Mouse (Mus musculus) liver, postnatal 0 days (tissue): ENCODE measurements around the gene Ifi35. TPM values are rescaled to one million over a fixed set of nuclear protein-coding genes. Genes with fewer than 3 reads are reported as not detected.
"Not testable (repeated sequence)": the region's sequence is repeated elsewhere in the genome, so short reads cannot be mapped to it uniquely, and the experiment has no call there.

ENCODE experiments used
- ATAC-seq: fragments of 200-750 bp; cut with Nextera tagmentation; 2 replicates; pipeline ENCODE4 v1.8.0; 2017; ENCODE audit warnings: mild to moderate bottlenecking, moderate library complexity
- DNase-seq: peaks from one replicate; pipeline ENCODE4 v3.0.0-alpha.2; 2016
- H3K27ac ChIP-seq: fragments of 300-500 bp; sonication (generic); 2 replicates; pipeline ENCODE4 v1.5.1; 2014; ENCODE audit warnings: antibody characterized with exemption, moderate library complexity, mild to moderate bottlenecking, low read depth
- H3K27me3 ChIP-seq: fragments of 300-500 bp; sonication (generic); 2 replicates; pipeline ENCODE4 v1.6.1; 2014; ENCODE audit warnings: low read length, control low read depth, mixed read lengths; ENCODE audit not compliant: insufficient read depth
- H3K36me3 ChIP-seq: fragments of 300-500 bp; sonication (generic); replicated peaks from 2 replicates; pipeline ENCODE4 v1.6.1; 2014; ENCODE audit warnings: mild to moderate bottlenecking, control low read depth, low read length, moderate library complexity, mixed read lengths; ENCODE audit not compliant: insufficient read depth
- H3K4me1 ChIP-seq: fragments of 300-500 bp; sonication (generic); 2 replicates; pipeline ENCODE4 v1.6.1; 2014; ENCODE audit warnings: antibody characterized with exemption, mild to moderate bottlenecking, control low read depth; ENCODE audit not compliant: insufficient read depth
- H3K4me2 ChIP-seq: fragments of 300-500 bp; sonication (generic); 2 replicates; pipeline ENCODE4 v1.6.1; 2014; ENCODE audit warnings: low read depth, mild to moderate bottlenecking, low read length, moderate library complexity, mixed read lengths
- H3K4me3 ChIP-seq: fragments of 300-500 bp; sonication (generic); 2 replicates; pipeline ENCODE4 v1.5.1; 2014; ENCODE audit warnings: low read depth, low read length
- H3K9ac ChIP-seq: fragments of 300-500 bp; sonication (generic); replicated peaks from 2 replicates; pipeline ENCODE4 v1.6.1; 2014; ENCODE audit warnings: mild to moderate bottlenecking, moderate library complexity
- H3K9me3 ChIP-seq: fragments of 300-500 bp; sonication (generic); 2 replicates; pipeline ENCODE4 v1.6.1; 2016; ENCODE audit warnings: mild to moderate bottlenecking, control low read depth, low read length, mixed read lengths
- CTCF ChIP-seq: sonication (generic); IDR thresholded peaks from 2 replicates; pipeline ENCODE4 v1.5.1; 2016; ENCODE audit warnings: antibody characterized with exemption, low read depth
- EP300 ChIP-seq: IDR thresholded peaks from 2 replicates; pipeline ENCODE4 v1.6.1; 2016; ENCODE audit warnings: antibody characterized with exemption, low read depth, mild to moderate bottlenecking
- WGBS: fragments of 180-500 bp; shearing (Covaris S2); extraction: QIAGEN DNeasy Blood & Tissue Kit; methylation state at CpG from one replicate; pipeline ENCODE4 v1.1.7; 2014; ENCODE audit not compliant: insufficient replicate concordance; 5-methylcytosine and 5-hydroxymethylcytosine counted together
- polyA plus RNA-seq: library from polyadenylated mRNA; unstranded; fragments of >200 nt; fragmentation: Nextera tagmentation; extraction: Ambion mirVana; gene quantifications from 2 replicates; pipeline ENCODE4 v1.2.1, GENCODE M21; 2015

Gene Ifi35
- polyA plus RNA-seq, 1 experiment from 2014 or later, result 28.2 TPM

DNA sequence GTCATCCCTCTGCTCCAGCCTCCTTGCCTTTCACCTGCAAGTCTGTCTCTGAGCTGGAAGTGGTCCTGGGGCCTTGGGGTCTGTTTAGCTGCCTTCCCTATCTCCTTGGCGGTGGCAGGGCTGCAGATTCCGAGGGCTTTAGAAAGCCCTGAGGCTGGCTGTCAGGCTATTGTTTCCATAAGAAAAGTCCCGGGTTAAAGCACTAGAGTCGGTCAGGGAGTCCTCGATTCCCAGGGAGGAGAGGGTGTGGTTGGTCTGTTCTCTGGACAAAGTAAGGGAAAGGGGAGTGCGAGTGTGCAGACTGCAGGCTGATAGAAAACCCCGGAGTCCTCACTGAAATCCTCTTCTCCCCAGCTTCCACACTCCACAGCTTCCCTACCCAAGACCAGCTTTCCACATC, 22.0 kb downstream of the Ifi35 start:
- 73% methylated on average over 7 of the region's 7 CpGs for WGBS
- H3K36me3 ChIP-seq, result no peaks in the 10 kb centered on the region
- no peak overlapping the region for H3K4me3 ChIP-seq
- H3K9ac ChIP-seq, result no peak overlapping the region
- TF ChIP-seq CTCF (no peak), EP300 (no peak)
- no peaks in the 10 kb centered on the region for H3K9me3 ChIP-seq
- H3K4me2 ChIP-seq, result no peak overlapping the region
- ATAC-seq, result no peak
- H3K27ac ChIP-seq, result no peak overlapping the region
- H3K27me3 ChIP-seq, result peaks cover 9% of the 10 kb centered on the region; the same call in 1 of the 2 replicates
- peaks cover 13% of the 10 kb centered on the region for H3K4me1 ChIP-seq
- DNase-seq, result no peak

DNA sequence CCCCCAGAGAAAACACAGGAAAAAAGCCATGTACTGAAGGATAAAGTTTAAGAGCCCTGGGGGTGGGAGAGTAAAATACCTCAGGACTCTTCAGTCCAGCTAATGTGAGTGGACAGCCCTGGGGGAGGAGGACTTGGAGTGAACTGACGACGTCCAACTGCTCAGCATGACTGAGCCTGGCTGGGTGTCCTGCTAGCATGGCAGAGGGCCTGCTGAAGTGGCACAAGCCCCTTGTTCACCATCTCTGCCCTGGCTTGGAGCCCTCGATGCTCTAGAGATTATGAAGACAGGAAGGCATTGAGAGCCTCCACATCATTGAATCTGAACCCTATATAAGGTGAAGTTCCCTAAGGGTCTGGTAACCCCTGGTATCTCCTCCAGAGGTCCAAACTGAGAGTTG, 23.7 kb downstream of the Ifi35 start:
- no peaks in the 10 kb centered on the region for H3K36me3 ChIP-seq
- H3K27me3 ChIP-seq, result peaks cover 9% of the 10 kb centered on the region; the same call in 1 of the 2 replicates
- TF ChIP-seq EP300, result no peak
- no peak for TF ChIP-seq CTCF
- DNase-seq (no peak), ATAC-seq (no peak)
- H3K9ac ChIP-seq, result no peak overlapping the region
- no peak overlapping the region for H3K27ac ChIP-seq
- no peak overlapping the region for H3K4me3 ChIP-seq
- no peaks in the 10 kb centered on the region; the same call in 1 of the 2 replicates for H3K4me1 ChIP-seq
- no peaks in the 10 kb centered on the region for H3K9me3 ChIP-seq
- H3K4me2 ChIP-seq, result no peak overlapping the region
- WGBS, result 65% methylated on average over 3 of the region's 3 CpGs

DNA sequence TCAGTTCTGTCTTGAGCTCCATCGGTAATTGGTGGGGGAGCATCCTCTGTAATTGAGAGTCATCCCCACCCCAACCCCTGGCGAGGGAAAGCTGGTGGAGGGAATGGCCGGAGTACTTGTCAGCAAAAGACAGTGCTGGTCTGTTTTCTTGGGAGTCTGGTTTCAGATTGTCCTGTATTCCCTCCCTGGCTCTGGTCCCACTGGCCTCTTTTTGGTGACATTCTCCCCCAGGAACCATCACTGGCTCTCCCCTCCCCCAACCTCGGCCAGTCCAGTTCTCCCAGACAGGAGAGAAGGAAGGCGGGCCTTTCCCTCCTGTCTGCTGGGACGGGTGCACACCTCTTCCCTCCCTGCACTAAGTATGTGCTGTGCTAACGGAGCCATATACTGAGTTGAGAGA, 24.1 kb downstream of the Ifi35 start:
- H3K4me2 ChIP-seq, result no peak overlapping the region
- H3K27me3 ChIP-seq, result peaks cover 9% of the 10 kb centered on the region; the same call in 1 of the 2 replicates
- 62% methylated on average over 7 of the region's 7 CpGs for WGBS
- no peaks in the 10 kb centered on the region for H3K36me3 ChIP-seq
- ATAC-seq (no peak), DNase-seq (no peak)
- no peak overlapping the region for H3K27ac ChIP-seq
- H3K4me1 ChIP-seq, result no peaks in the 10 kb centered on the region; the same call in 1 of the 2 replicates
- no peak overlapping the region for H3K9ac ChIP-seq
- no peaks in the 10 kb centered on the region for H3K9me3 ChIP-seq
- TF ChIP-seq EP300 (no peak), CTCF (no peak)
- H3K4me3 ChIP-seq, result no peak overlapping the region

DNA sequence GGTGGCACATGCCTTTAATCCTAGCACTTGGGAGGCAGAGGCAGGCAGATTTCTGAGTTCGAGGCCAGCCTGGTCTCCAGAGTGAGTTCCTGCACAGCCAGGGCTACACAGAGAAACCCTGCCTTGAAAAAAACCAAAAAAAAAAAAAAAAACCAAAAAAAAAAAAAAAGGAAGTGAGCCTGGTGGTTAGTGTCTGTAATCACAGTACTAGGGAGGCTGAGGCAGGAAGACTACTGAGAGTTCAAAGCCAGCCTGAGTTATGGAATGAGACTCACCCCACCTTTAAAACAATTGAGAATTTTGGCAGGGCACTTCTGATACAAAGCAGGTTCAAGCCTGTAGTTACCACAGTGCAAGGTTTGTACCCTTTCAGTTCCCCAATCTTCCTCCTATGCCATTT, 25.5 kb downstream of the Ifi35 start:
- H3K4me3 ChIP-seq, H3K27me3 ChIP-seq, H3K9me3 ChIP-seq, H3K9ac ChIP-seq, H3K27ac ChIP-seq, ATAC-seq, H3K36me3 ChIP-seq, DNase-seq, H3K4me1 ChIP-seq, H3K4me2 ChIP-seq: not testable (repeated sequence)
- 63% methylated on average over 1 of the region's 1 CpGs for WGBS

DNA sequence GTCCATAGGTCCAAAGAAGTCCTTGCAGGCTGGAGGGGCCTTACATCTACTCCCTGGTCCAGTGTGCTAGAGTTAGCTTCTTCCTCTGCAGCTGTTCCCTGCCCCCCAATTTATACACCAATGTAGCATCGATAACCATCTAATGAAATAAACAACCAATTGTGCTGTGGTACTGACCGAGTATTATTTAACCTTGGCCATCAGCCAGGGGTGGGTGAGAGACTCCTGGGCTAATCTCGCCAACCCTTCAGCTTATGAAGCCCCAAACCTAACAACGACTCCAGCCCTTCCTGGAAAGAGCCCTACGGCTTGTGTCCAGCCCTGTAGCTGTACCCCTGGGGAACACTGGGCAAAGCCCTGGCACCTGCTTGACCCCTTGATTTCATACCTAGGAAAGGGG, 26.1 kb downstream of the Ifi35 start:
- Histone ChIP-seq H3K4me2 (no peak overlapping the region), H3K27ac (no peak overlapping the region), H3K4me3 (no peak overlapping the region), H3K9ac (no peak overlapping the region), H3K36me3 (no peaks in the 10 kb centered on the region), H3K27me3 (no peaks in the 10 kb centered on the region), H3K4me1 (peaks cover 2% of the 10 kb centered on the region; the same call in 1 of the 2 replicates), H3K9me3 (no peaks in the 10 kb centered on the region)
- TF ChIP-seq EP300, result no peak
- ATAC-seq, result no peak
- no peak for DNase-seq
- 69% methylated on average over 5 of the region's 5 CpGs for WGBS

DNA sequence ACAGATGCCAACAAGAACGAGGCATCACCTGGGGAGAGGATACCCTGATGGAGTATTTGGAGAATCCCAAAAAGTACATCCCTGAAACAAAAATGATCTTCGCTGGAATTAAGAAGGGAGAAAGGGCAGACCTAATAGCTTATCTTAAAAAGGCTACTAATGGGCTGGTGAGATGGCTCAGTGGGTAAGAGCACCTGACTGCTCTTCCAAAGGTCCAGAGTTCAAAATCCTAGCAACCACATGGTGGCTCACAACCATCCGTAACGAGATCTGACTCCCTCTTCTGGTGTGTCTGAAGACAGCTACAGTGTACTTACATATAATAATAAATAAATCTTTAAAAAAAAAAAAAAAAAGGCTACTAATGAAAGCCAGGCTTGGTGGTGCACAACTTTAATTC, 28.2 kb downstream of the Ifi35 start:
- H3K4me3 ChIP-seq, H3K9ac ChIP-seq, H3K4me2 ChIP-seq, H3K4me1 ChIP-seq, ATAC-seq, H3K27ac ChIP-seq, H3K9me3 ChIP-seq, H3K36me3 ChIP-seq, H3K27me3 ChIP-seq, DNase-seq: not testable (repeated sequence)
- WGBS, result 85% methylated on average over 4 of the region's 4 CpGs

DNA sequence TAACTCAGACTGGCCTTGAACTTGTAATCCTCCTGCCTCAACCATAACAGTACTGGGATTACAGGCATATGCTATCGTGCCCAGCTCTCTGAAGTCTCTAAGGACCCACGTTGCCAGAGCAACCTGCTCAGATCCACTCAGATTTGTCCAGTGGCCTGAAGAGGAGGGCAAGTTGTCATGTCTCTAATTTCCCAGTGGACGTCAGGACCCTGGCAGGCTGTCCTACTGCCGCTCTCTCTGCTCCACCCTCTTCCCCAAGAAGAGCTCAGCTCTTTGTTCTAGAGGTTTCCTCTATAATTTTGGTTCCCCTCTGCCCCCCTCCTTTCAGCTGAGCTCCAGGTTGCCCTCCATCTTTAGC, 29.0 kb downstream of the Ifi35 start:
- H3K9ac ChIP-seq, result no peak overlapping the region
- no peak overlapping the region for H3K4me2 ChIP-seq
- H3K27ac ChIP-seq, result no peak overlapping the region
- TF ChIP-seq CTCF, result no peak
- TF ChIP-seq EP300, result no peak
- peaks cover 9% of the 10 kb centered on the region for H3K4me1 ChIP-seq
- no peaks in the 10 kb centered on the region for H3K27me3 ChIP-seq
- ATAC-seq (no peak), DNase-seq (no peak)
- no peaks in the 10 kb centered on the region for H3K9me3 ChIP-seq
- H3K36me3 ChIP-seq, result no peaks in the 10 kb centered on the region
- 64% methylated on average over 4 of the region's 4 CpGs for WGBS
- no peak overlapping the region for H3K4me3 ChIP-seq
